Mouse (Mus musculus): ENCODE data around the gene Mlf2.

DNA sequence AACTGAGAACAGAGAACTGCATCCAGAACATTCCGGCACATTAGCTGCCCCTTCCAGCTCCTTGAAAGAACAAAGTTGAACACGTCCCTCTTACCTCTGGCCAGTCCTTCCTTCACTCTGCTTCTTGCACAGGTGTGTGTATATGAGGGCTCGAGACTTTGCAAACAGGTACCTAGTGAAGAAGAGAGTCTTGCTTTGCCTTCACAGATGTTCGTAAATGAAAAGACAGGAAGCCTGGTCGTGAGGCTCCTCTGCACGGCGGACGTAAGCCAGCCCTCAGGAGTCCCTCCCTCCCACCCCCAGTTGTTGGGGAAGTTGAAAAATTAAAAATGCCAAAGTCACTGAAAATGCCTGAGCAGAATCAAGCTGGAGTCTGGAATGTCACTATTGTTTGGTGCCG lies 43.2 kb upstream of the Mlf2 start, which contains the start of gene Cd4:
- TF ChIP-seq CTCF (conservative IDR thresholded peaks at IDR 0.05; ENCODE audit: insufficient read depth, insufficient read length, low read depth, low read length): no peak
- TF ChIP-seq POLR2A (IDR thresholded peaks at IDR 0.05; ENCODE audit: low read depth, low read length): no peak
